Mouse (Mus musculus) v-Abl transformed pro-B cells (cell line): Measurements from ENCODE around the gene Hoxb5.

Source experiments
- in situ Hi-C, 2 experiments: fragments of 400-800 bp; cut with MboI; formaldehyde crosslinking; loops; one replicate each; pipeline ENCODE4 v1.15.1; 2025; ENCODE audit not compliant: unreplicated experiment in 2 of 2

Hoxb5 gene

DNA sequence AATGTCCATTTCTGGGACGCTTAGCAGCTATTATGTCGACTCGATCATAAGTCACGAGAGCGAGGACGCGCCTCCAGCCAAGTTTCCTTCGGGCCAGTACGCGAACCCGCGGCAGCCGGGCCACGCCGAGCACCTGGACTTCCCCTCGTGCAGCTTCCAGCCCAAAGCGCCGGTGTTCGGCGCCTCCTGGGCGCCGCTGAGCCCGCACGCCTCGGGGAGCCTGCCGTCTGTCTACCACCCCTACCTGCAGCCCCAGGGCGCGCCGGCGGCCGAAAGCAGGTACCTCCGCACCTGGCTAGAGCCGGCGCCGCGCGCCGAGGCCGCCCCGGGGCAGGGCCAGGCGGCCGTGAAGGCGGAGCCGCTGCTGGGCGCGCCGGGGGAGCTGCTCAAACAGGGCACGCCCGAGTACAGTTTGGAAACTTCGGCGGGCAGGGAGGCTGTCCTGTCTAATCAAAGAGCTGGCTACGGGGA lies 31.6 kb upstream of the Hoxb5 start:
- in situ Hi-C loops = no loop called here

DNA sequence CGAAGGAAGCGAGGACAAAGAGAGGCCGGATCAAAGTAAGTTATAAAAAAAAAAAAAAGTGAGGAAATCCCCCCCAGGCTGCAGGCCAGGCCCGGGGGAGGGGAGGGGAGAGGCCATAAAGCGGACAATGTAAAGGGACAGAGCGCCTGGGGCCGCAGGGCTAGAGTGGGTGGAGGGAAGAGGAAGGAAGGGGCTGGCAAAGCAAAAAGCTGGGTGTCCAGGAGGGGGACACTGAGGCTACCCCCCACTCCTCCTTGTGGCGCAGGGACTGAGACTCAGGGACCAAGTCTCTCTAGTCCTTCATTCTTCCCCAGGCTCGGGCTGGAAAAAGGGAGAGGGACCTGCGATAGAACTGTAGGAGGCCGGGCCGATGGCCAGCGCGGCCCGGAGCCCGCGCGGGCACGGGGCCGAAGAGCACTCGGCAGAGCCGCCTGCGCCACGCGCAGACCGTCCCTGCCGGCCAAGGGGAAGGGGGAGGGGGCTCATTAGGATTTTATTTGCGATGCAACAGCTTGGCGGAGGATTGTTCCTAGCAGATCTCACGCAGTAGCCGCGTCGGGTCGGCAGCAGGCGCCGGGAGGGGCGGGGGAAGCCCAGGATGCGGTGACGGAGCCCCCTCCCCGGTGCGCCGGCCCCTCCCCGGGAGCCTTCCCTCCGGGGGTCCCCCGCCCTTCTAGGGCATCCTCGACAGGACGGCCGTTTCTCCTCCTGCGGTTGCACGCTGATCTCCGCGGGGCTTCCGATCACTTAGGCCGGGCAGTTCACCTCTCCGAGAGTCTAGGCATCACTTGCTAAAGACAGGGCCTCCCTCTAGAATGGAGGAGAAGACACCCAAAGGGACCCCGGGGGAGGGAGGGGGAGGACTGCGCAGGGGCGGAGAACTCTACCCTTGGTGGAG lies 30.9 kb upstream of the Hoxb5 start:
- in situ Hi-C loops = no loop called here

DNA sequence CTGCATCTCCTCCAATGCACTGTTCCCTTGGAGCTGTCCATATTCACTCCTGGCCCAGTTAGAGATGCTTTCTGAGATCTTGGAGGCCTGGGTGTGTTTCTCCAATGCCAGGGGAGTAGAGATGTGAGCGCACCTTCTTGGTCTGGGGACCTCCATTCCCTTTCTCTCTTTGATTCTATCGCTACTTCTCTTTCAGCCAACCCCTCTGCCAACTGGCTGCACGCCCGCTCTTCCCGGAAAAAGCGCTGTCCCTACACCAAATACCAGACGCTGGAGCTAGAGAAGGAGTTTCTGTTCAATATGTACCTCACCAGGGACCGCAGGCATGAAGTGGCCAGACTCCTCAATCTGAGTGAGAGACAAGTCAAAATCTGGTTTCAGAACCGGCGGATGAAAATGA lies 28.7 kb upstream of the Hoxb5 start:
- in situ Hi-C loops = no loop called here

DNA sequence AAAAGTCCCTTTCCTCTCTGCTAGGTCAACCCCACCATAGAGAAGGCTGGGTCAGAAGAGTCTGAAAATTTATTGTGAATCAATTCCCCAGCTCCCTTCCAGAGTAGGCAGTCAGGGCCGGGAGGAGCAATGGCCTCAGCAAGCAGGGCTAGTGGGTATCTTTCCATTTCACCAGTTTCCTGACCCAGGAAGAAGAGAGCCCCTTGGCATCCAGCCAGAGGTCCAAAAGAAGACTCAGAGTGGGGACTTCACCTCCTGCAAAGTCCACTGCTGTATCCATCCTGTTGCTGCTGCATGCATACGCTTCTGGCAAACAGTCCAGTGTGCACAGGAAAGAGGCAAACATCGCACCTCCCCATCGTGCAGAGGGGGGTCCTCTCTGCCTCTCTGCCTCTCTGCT lies 27.2 kb upstream of the Hoxb5 start:
- in situ Hi-C loops = loop anchor here (5.0 to 25.0 kb wide), 3 partner anchors 486 to 786 kb away; partner anchors contain the start of gene Osbpl7 (in 1 of the 2)

DNA sequence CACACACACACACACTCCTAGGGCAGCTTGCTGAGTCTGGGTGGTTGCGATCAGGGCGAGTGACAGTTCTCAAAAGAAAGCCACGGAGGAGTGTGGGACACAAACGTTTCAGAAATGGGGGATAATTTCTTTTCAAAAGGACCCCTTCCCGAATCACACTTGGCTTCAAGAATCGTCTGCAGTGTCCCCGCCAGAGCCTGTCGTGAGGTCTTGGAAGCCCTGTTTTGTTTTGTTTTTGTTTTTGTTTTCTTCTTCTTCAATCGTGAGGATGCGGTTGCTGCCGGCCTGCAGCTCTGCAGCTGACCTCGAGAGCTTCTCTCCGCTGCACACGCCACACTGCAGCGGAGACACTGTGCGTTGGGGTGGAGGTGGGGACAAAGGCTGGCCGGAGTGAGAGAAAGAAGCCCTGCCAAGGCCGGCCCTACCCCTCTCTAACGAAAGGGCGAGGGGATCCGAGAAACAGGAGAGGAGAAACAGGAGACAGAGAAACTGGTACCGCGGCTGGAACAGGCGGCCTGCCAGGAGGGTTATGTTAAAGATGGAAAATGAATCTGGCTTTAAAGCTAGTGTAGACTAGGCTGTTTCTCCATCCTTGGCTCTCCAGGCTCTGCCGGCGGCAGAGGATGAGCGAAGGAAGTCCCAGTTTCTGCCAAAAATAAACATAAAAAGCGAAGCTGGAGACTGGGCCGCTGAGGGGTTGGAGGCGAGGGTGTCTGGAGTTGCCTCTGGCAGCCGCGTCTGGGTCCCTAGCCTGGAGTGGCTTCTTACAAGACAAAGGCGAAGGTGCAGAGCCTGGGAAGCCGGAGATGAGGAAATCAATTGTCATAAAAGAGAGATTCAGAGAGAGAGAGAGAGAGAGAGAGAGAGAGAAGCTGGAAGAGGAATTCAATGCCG lies 25.7 kb upstream of the Hoxb5 start:
- in situ Hi-C loops = loop anchor here (5.0 to 25.0 kb wide), 3 partner anchors 485 to 785 kb away; partner anchors contain the start of gene Osbpl7 (in 1 of the 2)

DNA sequence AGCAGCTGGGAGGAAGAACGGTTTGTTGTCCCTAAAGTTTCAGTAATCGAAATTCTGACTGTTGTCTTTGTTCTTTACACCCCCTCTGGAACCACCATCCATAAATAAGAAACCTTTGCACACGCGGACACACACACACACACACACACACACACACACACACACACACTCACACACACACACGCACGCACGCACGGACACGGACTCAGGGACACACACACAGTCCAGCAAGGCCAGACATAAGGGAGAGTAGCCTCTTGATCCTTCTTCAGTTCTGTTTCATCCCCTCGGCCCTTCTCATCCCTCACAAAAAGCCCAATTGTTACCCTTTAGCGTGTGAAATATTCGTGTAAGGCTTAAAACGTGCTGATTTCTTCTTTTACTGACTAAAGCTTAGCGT lies 24.8 kb upstream of the Hoxb5 start:
- in situ Hi-C loops = loop anchor here (5.0 to 25.0 kb wide), 3 partner anchors 484 to 784 kb away; partner anchors contain the start of gene Osbpl7 (in 1 of the 2)

DNA sequence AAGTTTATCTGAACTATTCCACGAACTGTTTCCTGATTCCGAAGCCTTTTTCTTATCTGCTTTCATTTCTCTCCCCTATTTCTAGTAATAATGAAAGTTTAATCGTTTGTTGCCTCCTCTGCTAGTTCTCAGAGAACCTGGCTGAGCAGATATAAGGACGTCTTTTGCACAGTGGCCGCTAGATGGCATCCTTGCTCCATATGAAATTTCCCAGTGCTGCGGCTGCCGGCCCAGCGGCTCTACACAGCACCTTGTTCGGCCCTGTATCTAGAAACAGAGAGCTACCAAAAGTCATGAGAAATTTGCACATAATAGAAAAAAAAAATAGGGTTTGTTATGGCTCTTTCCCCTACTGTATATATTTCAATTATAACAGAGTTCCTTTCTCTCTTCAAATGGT lies 24.4 kb upstream of the Hoxb5 start:
- in situ Hi-C loops = loop anchor here (5.0 to 25.0 kb wide), 3 partner anchors 484 to 784 kb away; partner anchors contain the start of gene Osbpl7 (in 1 of the 2)

DNA sequence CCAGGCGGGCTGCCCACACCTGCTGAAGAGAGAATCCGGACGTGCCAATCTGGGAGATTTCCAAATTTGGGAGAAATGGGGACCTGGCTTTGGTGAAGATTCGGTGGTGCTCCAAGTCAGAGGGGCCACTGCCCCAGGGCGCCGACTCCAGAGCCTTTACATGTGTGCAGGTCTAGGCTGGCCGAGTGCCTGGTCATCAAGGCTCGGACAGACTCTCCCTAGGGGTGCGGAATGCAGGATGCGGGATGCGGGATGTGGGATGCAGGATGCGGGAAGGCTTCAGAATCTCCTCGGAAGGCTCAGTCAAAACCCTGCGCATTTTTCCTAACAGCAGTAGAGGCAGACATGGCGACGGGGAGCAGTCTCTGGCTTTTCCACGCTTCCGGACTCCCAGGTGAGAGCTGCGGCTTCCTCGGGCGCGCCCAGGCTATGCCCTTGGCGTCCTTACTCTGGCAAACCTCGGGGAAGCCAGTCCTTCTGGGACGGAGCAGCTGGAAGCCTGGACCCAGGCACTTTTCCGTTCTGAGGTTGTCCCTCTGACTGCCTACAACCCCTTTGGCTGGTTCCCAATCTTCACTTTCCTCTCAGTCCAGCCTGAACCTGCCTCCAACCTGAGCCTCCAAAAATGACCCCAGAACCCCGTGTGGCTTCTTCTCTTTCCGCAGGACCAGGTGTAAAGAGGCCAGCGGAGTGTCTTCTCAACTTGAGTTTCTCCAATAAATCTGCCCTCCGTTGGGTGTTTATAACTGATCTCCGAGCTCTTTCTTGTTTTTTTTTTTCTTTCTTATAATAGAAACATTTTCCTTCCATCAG lies 23.5 kb upstream of the Hoxb5 start:
- in situ Hi-C loops = loop anchor here (5.0 to 25.0 kb wide), 6 partner anchors 255 to 783 kb away; partner anchors contain the start of gene Osbpl7 (in 1 of the 2)

DNA sequence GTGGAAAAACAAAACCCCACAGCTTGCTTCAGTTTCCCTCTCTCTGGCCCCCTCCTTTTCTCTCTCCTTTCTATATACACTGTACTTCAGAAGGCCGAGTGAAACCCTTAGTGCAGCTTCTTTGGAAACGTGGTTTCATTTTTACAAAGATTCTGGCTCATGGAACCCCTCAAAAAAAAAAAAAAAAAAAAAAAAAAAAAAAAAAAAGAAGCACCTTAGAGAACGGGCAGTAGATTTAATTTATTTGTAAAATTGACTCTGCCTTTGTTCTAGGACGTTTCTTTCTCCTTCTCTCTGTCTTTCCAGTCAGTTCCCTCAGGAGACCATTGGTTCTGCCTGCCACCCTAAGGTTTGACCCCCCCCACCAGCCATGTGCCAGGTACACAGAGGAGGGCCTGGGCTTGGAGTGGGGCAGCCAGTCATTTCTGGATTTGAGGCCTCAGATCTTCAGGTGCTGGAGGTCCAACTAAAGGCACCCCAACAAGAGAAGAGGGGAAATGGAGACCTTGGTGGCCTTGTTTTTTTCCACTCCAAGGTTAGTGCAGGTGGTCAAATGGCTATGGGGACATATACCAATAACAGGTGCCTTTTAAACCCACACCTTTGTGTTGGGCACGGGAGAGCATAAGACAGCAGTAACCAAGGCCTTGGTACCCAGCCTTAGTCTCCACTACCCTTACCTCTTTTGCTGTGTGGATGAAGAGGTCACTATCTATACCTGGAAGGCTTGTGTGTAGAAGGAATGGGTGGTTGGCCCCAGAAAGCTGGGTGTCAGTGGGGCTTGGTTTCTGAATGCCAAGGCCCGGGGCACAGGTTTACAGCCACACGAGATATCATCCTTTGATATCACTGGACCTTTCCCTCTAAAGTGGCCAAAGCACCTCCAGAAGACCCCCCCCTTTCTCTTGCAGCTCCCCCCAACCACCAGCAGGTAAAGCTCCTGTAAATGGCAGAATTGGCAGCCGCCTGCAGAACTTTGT lies 22.4 kb upstream of the Hoxb5 start:
- in situ Hi-C loops = loop anchor here (5.0 to 25.0 kb wide), 6 partner anchors 254 to 782 kb away; partner anchors contain the start of gene Osbpl7 (in 1 of the 2)

DNA sequence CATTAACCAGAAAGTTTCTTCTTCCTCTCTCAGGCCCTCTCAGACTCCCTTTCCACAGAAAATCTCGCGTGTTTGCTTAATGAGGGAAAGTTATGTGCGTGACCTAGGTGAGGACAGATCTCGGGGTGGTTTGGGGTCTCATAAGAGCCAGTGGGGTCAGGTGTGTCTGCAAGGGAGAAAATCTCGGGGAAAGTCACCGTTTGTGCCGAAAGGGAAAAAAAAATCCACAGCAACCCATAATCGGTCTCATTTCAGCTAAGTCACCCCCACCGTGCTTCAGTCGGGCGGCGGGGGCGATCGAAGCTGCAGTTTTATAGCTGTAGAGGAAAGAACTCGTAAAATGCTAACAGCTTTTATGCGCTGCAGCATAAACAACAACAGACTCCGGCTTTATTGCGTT lies 21.7 kb upstream of the Hoxb5 start:
- in situ Hi-C loops = loop anchor here (5.0 to 25.0 kb wide), 6 partner anchors 253 to 781 kb away; partner anchors contain the start of gene Osbpl7 (in 1 of the 2)

DNA sequence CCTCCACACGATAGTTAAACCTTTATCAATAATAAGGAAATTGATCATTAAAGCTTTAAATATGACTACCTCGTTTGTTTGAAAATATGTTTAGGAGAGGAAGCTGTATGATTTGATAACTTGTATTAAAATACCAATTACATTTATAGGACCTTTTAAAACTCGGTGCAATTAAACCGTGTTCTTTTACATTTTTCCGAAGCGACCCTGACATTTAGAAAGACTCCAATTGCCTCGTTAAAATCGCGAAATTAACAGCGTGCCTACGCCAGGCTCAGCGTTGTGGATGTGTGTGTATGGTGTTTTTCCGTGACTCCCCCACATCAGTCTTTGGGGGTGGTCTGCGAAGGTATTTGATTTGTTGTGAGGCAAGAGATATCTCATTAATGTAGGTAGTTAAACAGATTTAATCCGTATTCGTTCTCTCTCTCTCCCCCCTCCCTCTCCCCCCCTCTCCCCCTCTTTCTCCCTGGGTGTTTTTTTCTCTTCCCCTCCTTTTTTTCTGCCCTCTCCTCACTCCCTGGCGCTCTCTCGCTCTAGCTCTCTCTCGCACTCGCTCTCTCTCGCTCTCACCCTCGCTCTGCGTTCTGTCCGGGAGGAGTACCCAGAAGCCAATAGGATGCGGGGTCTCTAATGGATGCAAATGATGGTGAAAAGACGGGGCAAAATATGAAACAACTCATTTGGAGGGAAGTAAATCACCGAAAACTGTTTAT lies 21.1 kb upstream of the Hoxb5 start, which contains the start of gene Hoxb8:
TSS of gene Hoxb8 (plus strand) at position 51 of the 716 bp plus-strand sequence.
- in situ Hi-C loops = loop anchor here (5.0 to 25.0 kb wide), 6 partner anchors 253 to 780 kb away; partner anchors contain the start of gene Osbpl7 (in 1 of the 2)

DNA sequence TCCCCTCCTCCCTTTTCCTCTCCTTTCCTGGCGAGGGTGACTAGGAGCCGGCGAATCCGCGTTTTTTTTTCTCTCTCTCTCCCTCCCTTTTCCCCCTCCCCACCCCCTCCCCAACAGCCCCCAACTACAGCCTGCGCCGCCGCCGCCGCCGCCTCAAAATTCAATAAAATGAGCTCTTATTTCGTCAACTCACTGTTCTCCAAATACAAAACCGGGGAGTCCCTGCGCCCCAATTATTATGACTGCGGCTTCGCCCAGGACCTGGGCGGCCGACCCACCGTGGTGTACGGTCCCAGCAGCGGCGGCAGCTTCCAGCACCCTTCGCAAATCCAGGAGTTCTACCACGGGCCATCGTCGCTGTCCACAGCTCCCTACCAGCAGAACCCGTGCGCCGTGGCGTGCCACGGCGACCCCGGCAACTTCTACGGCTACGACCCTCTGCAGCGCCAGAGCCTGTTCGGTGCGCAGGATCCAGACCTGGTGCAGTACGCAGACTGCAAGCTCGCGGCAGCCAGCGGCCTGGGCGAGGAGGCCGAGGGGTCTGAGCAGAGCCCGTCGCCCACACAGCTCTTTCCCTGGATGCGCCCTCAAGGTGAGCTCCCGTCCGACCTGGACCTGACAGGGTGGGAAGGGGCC lies 20.2 kb upstream of the Hoxb5 start:
- in situ Hi-C loops = loop anchor here (5.0 to 25.0 kb wide), 6 partner anchors 252 to 779 kb away; partner anchors contain the start of gene Osbpl7 (in 1 of the 2)

DNA sequence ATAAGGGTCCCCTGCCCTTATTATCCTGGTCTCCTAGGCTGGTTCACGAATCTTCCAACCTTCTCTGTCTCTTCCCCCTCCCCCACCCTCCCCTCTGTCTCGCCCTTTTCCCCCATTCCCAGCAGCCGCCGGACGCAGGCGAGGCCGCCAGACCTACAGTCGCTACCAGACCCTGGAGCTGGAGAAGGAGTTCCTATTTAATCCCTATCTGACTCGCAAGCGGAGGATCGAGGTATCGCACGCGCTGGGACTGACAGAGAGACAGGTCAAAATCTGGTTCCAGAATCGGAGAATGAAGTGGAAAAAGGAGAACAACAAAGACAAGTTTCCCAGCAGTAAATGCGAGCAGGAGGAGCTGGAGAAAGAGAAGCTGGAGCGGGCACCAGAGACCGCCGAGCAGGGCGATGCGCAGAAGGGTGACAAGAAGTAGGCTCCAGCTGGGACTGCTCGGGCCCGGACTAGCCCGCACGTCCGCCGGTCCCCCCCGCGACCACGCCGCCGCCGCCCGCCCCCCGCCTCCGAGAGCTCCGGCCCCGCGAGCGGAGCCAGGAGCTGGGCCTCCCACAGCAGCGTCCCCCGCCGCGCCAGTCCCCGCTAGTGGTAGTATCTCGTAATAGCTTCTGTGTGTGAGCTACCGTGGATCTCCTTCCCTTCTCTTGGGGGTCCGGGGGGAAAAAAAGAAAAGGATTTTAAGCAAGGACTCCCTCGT lies 18.9 kb upstream of the Hoxb5 start:
- in situ Hi-C loops = loop anchor here (5.0 to 25.0 kb wide), 6 partner anchors 251 to 778 kb away; partner anchors contain the start of gene Osbpl7 (in 1 of the 2)

DNA sequence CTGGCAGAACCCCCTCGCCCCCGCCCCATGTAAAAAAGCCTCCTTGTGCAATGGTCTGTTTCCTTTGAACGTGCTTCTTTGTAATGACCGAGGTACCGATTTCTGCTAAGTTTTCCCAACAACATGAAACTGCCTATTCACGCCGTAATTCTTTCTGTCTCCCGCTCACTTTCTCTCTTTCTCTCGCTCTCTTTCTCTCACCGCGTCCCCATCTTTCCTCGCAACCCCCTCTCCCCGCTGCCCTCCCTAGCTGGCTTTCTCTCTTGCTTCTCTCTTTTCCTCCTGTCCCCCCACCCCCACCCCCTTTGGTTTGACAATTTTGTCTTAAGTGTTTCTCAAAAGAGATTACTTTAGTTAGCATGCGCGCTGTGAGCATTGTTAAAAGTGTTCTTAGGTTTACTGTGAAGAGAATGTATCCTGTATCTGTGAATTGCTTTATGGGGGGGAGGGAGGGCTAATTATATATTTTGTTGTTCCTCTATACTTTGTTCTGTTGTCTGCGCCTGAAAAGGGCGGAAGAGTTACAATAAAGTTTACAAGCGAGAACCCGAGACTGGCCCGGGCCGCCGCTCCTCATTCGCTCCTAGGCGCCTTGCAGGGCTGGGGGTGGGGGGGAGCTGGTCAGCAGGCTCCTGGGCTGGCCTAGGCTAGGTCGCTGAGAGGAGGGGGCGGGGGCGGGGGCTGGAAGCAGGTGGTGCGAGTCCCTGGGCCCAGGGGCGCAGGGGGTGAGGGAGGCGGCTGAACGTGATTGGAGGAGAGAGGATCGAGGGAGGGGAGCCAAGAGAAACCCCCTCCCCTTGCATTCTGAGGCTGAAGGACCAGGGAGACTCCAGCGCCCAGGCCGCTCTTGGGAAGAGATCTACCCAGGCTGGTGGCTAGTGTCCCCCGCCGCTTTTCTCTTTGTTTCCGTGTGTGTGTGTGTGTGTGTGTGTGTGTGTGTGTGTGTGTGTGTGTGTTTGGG lies 18.1 kb upstream of the Hoxb5 start:
- in situ Hi-C loops = loop anchor here (5.0 to 25.0 kb wide), 6 partner anchors 250 to 777 kb away; partner anchors contain the start of gene Osbpl7 (in 1 of the 2)
